Mouse (Mus musculus) cerebellum, adult 8-10 months (tissue): ENCODE results near the gene Timm13.

Experiments
- DNase-seq: peaks from one replicate; pipeline ENCODE4 v3.0.0; 2022

Gene Timm13

DNA sequence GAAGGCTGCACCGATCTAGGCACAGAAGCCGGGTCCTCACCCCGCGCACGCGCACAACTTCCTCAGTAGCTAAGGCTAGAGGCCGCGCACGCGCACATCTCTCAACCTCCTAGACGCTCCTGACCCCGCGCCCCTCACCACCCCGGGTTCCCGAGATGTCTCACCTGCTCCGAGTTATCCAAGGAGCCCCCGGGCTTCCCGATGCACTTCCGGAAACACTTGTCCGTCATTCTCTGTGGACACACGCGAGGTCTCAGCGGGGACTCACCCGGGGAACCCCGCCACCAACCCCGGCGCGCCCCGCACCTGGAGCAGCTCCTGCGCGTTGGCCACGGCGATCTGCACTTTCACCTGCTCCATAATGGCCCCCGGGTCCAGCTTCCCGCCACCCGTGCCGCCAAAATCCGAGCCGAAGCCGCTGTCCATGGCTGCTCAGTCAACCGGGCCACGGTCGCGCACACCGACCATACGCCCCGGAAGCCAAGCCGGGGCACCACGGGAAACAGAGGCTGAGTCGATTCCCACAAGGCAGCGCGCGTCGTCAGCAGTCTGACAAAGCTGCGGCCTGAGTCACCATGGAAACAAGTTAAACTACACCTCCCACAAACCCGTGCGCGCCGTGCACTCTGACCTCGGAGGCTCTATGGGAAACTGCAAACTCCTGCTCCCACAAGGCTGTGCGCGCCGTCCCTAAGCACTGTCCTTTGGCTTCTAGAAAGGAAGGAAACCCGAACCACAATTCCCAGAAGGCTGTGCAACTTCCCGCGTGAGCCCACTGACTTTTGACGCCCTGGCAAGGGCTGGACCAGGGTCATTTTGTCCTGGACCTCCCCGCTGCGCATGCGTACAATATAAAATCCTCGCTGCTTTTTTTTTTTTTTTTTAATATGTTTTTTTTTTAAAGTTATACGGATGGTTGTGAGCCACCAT is at the start of gene Timm13:
Gene Timm13, minus strand, starts transcription at position 652 of the 930 bp plus-strand sequence.
- peak; percentile 97 for DNase-seq

DNA sequence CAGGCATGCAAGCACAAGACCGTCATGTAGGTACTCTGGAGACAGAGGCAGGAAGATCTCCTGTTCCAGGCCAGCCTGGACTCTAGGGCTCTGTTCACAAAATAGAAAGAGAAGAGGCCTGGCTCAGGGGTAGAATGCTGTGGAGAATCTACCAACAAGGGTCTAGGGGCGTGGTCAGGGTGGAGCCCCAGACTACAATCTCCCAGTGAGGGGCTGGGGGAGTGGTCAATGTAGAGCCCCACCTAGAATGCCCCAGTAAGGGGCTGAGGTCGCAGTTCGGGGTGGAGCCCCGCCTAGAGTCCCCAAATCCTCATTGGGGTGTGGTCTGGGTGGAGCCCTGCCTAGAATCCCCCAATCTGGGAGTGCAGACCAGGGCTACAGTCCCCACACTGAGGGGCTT is 49.5 kb upstream of the Timm13 start:
- no peak for DNase-seq

DNA sequence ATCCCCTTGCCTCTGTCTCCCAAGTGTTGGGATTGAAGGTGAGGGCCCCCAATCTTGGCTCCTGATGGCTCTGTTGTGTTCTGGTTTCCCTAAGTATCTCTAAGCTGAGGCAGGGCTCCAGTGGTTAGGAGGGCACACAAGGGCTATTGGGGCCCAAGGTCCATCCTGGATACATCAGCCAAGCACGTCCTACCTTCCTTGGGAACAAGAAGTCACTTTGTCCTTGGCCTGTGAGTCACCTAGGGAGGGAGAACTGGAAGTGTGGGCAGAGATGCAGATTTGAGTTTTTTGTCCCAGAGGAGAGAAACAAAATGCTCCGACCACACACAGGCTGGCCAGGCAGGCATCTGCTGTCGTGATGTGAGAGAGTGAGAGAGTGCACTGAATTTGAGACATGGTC is 48.3 kb upstream of the Timm13 start:
- DNase-seq, result no peak

DNA sequence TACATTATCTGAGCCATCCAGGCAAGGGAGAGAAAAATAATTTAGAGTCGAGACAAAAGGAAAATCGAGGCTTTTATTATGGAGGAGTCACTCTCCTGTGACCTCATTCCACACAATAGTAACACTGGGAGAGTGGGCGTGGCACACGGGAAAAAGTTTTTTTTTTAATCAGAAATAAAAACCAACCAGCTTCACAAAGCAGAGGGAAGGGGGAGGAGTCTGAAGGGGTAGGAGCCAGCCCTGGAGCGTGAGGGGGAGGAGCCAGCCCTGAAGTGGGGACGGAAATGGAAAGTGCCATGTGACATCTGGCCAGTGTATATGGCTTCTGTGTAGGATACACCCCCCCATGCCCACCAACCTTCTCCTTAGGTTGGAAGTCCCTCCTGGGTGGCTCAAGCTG is 47.8 kb upstream of the Timm13 start:
- DNase-seq, result no peak

DNA sequence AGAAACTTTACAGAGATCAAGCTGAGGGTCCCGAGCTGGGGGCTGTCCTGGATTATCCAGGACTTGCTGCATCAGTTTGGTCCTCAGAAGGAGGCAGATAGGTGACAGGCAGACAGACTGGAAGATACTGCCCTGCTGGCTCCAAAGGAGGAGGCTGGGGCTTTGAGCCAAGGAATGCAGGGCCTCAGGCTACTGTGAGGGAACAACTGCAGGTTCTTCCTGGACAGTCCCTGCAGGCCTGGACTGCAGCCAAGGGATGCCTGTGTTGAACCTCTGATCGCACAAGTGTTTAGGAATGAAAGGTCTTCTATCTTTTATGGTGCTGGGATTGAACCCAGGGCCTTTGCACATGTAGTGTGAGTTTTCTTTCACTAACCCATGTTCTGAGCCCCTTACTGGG is 47.0 kb upstream of the Timm13 start:
- no peak for DNase-seq

DNA sequence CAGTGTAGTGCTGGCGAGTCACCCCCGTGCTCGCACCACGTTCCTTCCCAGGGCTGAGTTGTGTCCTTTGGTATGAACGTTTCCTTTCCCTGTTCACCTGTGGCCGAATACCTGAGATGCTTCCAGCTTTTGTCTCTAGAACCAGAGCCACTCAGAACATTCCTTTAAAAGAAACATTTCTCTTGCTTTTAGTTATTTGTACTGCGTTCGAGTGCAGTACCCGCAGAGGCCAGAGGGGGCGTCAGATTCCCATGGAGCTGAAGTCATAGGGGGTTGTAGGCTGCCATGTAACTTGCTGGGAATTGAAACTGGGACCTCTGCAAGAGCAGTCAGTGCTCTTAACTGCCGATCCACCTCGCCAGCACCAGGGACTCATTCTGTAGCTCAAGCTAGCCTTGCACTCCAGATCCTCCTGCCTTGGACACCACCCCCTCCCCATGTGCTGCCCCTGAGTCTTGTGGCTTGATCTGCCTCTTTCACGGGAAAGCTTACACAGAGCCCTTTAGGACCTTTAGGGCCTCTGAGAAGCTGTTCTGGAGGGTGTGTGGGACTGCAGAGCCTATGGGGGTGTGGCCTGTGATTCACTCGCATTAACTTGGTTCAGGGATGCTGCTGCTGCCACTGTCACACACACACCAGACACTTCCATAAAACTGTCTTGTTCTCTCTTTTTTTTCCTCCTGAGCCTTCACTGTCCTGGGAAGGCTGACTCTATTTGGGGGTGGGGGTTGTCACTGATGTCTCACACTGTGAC is 46.1 kb upstream of the Timm13 start:
- DNase-seq, result no peak

DNA sequence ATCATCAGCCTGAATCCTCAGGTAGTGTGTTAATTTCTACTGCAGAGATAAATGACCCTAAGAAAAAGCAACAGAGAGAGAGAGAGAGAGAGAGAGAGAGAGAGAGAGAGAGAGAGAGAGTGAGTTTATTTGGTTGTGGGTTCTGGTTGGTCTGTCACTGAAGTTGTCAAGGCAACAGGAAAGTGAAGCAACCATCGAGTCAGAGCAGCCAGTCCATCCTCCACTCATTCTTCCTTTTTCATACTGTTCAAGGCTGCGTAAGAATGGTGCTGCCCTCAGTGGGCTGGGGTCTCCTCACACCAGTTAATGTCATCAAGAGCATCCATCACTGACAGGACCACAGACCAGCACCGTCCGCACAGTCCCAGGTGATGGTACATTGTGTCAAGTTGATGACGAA is 43.5 kb upstream of the Timm13 start:
- no peak for DNase-seq

DNA sequence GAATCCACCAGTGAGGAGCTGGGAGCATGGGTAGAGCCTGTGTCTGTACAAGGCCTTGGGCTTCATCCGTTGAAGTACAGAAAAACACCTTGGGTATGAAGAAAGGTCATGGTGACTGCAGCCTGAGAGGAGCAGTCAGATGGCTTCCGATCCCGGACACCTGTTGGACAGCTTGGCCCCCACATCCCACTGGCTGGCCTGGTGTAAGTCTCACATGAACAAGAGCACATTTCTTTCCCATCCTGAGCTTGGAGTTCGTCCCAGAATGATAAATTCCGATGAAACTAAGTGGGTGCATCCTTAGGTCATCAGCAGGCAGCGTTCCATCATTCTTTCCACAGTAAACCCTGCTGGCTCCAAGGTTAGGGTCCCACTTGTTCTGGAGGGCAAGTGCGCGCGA is 42.9 kb upstream of the Timm13 start:
- no peak for DNase-seq

DNA sequence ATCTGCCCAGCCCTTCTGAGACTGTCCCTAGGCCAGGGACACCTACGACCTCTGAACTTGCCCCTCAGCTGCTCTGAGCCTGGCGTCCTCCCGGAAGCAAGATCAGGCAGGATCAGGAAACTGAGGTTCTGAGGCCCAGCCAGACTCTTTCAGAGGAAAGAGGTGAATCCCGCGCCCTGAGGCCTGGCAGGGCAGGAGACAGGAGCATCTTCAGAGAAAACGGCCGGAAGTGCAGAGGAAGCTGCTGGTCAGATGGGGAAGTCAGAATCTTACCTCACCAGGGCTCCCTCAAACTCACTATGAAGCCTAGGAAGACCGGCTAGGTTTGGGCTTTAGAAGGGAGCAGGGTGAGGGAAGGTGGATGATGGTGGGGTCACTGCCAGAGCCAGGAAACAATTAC is 42.1 kb upstream of the Timm13 start:
- no peak for DNase-seq

DNA sequence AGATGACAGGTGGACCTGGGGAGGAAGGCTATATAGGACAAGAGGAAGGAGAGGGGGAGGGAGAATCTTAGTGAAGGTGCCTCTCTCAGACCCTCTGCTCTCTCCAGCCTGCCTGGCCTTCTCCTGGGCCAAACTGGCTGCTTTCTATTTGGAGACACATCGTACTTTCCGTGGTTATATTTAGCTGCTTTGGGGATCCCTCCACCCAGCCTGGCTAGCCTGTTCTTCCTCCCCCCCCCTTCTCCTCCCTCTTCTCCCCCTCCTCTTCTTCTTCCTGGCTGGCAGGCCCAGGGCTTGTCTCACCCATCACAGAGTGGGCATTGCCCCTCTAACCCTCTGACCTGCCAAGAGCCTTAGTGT is 40.2 kb upstream of the Timm13 start:
- no peak for DNase-seq

DNA sequence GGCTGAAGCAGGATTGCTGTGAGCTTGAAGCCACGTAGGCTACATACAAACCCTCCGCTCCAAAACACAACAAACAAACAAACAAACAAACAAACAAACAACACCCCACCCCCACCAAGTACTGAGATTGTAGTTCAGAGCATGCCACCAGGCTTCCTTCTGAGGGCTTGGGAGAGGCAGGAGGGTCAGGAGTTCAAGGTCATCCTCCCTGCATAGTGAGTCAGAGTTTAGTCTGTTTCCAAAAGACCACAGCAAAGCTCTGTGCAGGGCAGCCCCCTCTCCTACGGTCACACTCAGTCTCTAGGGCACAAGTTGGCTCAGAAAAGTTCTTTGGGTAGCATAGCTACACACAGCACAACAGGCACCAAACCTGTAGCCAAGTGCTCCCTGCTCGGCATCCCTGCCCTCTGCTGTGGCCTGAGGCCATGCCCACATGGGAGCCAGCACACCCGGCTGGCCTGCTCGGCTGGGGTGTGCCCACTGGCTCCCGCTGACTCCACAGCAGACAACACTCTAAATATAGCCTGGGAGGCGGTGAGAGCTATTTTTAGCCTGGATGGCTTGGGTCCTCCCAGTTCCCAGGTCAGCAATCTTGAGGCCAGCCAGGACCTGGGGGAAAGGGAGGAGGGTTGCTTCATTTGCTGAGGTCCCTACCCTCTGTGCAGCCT is 39.7 kb upstream of the Timm13 start:
- no peak for DNase-seq

DNA sequence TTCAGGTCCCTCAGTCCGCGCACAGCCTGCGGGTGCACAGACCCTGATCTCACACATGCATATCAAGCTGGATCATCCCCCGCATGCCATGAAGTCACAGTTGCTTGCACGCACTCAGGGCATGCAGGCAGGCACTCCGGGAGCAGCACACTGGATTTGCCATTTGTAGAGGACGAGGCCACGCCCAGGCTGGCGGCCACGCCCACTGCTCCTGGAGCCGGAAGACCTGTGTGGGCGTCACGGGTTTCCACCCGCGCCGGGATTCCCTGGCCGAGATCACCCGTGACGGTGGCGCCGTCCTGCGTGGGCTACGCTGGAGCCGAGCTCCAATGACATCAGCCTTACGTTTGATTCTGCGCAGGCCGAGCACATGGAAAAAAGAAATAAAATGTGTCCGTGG is 38.9 kb upstream of the Timm13 start:
- peak; percentile 64 for DNase-seq

DNA sequence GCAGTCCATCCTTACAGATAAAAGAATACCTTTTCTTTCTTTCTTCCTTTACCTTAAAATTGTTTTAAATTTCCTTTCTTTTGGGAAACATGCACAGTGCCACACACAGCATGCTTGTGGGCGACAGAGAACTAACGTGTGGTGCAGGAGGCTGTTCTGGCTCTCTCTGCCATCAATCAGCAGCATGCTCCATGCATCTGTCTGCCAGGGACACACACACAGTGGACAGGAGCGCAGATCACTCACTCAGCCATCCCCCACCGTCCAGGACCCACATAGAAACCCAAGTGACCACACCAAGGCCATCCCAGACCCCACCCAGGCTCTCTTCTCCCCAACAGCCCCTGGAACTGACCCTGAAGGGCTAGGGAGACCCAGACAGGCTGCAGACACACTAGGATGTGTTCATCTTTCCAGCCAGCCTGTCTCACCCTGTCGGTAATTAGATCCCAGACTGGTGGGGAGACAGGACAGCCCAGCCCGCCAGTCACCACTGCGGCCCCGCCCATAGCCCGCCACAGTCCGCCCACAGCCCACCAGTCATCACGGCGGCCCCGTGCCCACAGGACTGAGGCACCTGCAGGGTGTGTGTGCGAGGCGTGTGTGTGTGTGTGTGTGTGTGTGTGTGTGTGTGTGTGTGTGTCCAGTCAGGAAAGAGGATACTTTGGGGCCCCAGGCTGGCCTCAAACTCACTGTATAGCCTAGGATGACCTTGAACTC is 38.2 kb upstream of the Timm13 start:
- DNase-seq, result no peak

DNA sequence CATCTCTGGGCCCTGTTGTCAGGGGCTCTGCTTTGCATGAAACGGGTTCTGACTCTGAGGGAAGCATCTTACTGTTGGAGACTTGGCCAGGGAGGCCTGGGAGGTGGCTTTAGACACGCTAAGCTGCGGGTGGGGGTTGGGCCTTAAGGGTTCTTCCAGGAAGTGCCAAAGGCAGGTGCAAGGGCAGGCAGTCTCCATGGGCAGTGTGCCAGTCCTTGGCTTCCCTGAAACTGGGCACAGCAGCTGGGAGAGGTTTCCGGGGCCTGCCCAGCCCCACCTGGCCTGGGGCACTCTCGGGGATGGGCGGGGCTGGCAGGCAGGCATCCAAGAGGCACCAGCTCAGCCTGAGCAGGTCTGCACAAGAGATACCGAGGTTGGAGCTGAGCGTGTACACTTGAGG is 36.9 kb upstream of the Timm13 start:
- no peak for DNase-seq

DNA sequence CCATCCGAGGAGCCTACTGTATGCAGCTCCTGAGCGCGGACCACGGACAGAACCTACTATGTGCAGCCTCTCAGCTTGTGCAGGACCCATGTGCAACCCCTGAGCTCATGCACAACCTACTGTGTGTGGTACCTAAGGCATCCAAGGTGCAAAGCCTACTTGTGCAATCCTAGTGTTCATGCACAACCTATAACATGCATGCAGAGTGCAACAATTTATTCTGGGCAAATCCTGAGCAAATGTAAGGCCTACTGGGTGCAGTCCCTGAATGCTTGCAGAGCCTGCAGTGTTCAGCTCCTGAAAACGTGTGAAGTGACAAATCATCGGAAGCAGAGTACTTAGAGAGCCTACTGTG is 36.0 kb upstream of the Timm13 start:
- no peak for DNase-seq

DNA sequence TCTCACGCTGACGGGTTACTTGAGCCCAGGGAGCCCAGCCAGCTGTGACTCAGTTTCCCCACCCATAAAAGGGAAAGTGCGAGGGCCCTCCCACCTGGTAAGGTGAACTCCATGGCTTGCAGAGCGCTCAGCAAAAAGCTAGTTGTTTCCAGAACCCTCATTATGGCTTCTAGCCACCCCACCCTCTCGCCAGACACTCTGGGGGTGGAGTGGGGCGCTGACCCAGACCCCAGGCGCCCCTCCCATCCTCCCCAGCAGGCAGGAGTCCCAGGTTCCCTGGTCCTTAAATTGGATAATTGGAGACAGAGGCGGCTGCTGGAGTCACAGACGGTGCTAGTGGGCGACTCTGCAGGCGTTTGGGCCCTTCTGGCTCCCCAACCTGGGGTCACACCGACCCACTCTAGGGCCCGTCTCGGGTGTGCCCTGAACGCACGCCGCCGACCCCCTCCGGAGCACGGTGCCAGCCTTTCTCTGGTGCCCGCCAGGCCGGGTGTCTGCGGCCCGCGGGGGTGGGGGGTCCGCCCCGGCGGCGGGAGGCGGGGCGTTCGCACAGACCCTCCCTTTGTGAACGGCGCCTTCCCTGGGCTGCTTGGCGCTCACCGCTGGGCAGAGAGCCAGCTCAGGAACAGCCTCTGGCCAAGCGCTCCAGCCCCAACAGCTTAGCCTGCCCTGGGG is 35.5 kb upstream of the Timm13 start:
- DNase-seq, result no peak

DNA sequence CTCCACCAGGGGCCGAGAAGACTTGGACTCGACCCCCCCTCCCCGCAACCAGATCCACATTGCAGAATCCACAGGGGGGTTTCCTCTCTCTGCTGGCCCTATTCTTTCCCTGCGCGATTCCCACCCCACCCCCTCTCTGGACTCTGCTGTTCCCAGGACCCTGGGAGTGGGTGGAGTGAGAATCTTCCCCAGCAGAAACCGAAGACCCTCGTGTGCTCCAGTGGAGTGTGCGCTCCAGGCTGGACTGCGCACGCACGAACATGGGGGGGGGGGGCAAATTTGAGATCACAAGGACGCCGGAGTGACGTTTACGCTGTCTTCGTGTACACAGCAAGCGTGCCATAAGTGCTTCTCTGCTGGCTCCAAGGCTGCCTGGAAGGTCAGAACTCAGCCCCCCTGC is 34.9 kb upstream of the Timm13 start:
- DNase-seq, result no peak

DNA sequence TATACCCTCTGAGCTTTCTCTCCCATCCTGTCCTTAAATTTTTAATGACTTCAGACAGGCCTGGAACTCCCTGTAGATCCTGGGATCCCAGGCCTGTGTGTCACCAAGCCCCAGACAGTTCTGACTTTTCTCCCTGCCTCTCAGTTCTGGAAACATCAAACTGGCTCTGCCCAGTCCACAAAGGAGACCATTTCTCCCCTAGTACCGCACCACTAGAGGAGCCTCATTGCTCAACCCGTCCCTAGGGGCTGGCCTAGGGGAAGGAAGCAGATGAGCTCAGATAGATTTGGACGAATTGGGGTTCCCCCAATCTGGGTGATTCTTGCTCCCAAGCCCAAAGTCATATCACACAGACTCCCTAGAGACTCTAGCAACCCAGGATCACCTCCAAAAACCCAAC is 34.5 kb upstream of the Timm13 start:
- DNase-seq, result no peak

DNA sequence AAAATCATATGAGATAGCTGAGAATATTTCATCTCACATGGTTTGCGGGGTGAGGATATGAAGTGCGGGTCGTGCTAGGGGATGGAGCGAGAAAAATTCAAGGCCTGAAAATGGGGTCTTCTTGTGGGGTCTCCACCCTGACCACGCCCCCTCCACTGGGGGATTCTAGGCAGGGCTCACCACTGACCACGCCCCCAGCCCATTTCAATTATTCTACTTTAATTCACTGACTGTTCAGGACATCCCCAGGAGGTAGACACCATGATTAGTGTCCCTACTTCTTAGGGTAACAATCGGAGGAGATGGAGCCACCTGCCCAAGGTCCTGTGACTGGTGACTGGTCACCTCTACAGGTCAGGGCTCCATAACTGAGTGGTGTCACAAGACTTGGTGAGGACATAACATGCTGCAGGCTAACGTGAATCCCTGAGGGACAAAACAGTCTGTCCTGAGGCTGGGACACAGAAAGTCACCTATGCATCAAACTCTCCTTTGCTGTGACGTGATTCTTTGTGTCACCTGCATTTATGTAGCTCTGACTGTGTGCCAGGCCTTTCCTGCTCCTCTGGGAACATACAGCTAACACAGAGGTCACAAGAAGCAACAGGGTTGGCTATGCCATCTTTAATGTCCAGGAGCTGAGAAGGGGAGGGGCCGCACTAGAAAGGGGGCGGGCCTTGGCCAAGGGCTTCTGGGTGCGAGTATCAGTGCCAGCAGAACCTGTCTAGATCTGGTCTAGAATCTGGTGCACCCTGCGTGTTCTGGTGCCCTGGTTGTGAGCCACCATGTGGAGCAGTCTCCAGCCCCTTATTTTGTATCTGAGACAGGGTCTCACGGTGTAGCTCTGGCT is 33.6 kb upstream of the Timm13 start:
- no peak for DNase-seq

DNA sequence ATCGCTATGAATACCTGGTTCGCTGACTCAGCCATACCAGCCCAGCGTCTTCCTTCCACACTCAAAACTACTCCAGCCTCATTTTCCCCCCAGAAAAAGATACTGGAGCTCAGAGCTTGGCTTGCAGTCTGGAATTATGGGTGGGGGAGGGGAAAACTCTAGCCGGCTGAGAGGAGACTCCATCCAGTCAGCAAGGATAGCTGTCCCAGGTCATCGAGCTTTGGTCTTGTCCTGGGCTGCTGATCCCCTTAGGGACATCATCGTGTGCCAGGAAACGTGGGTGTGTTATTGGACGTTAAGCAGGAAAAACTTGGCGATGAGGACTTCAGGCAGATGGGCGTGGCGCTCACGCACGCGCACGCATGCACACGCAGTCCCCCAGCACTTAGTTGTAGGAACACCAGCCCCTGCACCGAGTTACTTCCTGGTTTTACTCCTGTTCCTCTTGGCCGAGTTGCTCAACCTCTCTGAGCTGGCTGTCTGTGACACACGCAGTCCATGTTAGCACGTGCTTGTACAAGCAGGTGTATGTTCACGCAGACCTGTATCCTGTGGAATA is 32.7 kb upstream of the Timm13 start:
- no peak for DNase-seq

DNA sequence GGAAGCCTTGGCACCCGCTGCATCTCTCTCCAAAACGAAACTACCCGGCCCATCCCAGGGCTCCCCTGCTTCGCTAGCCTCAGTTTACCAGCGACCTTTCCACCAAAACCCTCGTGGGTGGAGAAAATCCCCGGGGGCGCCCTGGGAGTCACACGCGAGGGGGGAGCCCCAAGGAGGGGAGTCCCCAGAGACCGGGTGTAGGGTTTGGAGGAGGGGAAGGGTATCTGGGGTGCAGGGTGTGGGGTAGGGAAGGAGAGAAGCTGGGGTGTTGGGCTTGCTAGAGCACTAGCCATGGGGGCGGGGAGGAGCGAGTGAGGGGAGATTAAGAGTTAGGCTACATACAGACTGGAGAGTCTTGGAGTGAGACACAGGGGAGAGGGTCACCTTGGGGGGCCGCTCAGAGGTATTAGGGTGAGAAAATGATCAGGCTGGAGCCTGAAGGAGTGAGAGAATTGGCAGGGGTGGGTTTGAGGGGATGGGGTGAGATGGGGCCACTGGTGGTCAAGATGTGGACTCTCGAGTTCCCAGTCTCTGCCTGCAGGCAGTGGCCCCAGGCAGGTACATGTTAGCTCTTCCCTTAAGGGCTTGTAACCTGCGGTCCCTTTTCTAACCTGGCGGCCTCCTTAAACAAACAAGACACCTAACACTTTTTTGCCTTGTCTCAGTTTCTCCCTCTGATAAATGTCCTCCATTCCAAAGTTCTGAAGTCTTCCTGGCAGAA is 32.1 kb upstream of the Timm13 start:
- DNase-seq, result no peak
